Mouse (Mus musculus): ENCODE measurements around the gene Sbk1.
A peak's percentile ranks its signal among the peaks of the same experiment; 100 is the strongest.
"Not testable (repeated sequence)": the region's sequence is repeated elsewhere in the genome, so short reads cannot be mapped to it uniquely, and the experiment has no call there.

Gene Sbk1

DNA sequence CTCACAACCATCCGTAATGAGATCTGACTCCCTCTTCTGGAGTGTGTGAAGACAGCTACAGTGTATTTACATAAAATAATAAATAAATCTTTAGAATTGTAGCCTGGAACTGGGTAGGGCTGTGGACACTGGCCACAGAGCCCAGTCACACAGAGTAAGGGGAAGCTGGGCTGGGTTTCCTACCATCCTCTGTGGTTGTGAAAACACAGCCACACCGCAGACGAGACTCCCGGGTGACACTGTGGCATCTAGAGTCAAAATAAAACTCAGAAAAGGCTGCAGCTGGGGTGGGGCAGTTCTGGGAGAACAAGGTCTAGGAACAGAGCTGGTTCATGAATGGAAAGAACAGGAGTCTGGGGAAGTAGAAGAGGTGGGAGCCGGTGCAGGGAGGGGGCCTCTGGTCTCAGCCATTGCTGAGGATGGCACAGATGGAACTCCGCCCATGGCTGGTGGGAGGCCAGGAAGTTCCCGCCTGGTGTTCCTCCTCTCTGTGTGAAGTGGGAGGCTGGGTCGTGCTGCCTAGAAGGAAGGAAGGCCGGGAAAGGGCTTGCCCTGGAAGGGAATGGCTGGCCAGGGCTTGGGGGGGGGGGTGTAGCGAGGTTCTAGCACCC is 15.2 kb downstream of the Sbk1 start:
- no peak for DNase-seq (ENCODE audit: low read depth, low spot score)

DNA sequence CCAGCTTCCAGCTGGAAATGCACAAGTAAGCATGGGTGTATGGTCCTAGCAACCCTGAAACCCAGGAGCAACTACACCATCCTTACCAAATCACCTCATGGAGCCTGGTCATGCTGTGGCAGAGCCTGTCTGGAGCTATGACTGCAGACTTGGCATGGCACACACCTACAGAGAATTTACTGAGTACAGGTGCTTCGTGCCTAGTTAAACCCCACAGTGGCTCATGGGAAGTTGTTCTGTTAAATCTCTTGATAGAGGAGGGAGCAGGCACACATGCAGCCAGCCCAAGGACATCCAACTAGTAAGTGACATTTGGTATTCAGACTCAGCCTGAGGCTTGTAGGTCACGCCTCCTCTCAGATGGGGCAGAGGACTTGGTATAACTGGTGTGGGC is 15.7 kb downstream of the Sbk1 start:
- no peak for DNase-seq (ENCODE audit: low read depth, low spot score)

DNA sequence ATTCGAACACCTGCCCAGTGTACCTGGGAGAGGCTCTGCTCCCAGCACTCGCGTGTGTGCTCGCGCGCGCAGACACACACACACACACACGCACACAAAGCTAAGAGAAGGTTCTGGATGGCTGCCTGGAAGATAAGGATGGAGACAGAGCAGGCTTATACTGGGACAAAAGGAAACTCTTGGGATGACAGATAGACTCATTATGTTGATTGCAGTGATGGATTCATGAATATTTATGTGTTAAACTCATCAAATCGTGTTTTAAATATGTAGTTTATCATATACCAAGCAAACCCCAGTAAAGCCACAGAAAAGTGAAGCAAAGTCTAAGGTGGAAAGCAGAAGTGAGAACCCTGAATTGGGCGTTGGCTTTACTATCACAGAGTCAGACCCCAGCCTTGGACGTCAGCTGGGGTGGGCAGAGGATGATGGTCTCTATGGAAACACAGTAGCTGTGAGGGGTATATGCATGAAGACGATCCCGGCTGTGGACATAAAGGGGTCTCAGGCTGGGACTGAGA is 16.2 kb downstream of the Sbk1 start:
- DNase-seq (ENCODE audit: low read depth, low spot score), result no peak

DNA sequence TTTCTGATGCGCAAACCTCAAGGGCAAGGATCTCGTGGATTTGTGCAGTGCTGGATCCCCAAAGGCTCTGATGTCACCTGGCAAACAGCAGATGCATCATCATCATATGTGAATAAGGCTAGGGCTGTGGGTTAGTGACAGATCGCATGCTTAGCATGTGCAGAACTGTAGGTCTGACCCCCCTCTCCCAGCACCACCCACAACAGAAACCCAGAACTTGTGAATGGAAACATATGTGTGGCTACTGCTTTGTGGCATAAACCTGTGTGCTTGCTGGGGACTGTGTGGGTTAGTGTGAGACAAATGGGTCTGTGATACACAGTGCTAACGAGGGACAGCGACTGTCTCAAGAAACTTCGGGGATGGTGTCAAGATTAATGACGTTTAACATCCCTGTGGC is 17.0 kb downstream of the Sbk1 start:
- DNase-seq (ENCODE audit: low read depth, low spot score), result no peak

DNA sequence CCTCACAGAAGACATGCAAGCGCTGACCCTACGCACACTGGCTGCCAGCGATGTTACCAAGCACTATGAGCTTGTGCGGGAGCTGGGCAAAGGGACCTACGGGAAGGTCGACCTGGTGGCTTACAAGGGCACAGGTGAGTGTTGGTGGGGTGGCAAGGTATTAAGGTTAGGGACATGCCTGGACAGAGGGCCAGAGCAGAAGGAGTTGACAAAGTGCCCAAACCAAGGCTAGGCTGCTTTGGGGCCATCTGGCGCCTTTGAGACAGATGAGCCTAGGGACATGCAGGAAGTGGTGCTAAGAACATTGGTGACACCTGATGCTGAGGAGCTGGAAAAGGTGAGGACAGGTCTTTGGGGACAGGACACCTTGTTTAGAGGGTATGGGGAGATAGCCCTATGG is 17.5 kb downstream of the Sbk1 start:
- DNase-seq (ENCODE audit: low read depth, low spot score), result no peak

DNA sequence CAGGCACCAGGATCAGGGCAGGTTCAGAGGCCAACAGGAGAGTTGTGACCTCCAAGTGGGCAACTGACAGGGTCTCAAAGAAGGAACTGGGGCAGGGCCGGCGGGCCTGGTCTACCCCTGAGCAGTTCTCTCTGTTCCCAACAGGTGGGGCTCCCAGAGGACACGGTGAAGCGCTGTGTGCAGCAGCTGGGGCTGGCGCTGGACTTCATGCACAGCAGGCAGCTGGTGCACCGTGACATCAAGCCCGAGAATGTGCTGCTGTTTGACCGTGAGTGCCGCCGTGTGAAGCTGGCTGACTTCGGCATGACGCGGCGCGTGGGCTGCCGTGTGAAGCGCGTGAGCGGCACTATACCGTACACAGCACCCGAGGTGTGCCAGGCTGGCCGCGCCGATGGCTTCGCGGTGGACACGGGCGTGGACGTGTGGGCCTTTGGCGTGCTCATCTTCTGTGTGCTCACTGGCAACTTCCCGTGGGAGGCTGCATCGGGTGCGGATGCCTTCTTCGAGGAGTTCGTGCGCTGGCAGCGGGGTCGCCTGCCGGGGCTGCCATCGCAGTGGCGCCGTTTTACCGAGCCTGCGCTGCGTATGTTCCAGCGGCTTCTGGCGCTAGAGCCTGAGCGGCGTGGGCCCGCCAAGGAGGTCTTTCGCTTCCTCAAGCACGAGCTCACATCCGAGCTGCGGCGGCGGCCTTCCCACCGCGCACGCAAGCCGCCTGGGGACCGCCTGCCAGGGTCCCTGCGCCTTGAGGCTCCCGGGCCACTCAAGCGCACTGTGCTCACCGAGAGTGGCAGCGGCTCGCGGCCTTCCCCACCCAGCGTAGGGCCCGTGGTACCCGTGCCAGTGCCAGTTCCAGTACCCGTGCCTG is 19.5 kb downstream of the Sbk1 start:
- no peak for DNase-seq (ENCODE audit: low read depth, low spot score)

DNA sequence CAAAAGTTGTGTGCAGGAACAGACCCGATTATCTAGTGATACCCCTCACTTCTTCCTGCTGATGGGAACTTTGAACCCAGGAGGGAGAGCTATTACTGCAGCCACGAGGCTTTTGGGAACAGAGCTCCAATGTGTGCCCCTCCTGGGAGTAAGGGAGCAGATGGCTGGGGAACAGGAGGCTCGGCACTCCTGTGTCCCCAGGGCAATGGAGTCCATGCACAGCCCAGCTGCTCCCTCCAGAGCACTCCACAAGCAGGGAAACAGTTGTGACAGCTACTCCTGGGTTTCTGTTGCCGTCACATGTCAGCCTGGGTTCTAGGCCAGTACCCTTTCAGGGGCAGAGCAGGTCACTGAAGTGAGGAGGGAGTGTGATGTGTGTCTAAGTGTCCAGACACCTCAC is 20.7 kb downstream of the Sbk1 start:
- DNase-seq (ENCODE audit: low read depth, low spot score), result no peak

DNA sequence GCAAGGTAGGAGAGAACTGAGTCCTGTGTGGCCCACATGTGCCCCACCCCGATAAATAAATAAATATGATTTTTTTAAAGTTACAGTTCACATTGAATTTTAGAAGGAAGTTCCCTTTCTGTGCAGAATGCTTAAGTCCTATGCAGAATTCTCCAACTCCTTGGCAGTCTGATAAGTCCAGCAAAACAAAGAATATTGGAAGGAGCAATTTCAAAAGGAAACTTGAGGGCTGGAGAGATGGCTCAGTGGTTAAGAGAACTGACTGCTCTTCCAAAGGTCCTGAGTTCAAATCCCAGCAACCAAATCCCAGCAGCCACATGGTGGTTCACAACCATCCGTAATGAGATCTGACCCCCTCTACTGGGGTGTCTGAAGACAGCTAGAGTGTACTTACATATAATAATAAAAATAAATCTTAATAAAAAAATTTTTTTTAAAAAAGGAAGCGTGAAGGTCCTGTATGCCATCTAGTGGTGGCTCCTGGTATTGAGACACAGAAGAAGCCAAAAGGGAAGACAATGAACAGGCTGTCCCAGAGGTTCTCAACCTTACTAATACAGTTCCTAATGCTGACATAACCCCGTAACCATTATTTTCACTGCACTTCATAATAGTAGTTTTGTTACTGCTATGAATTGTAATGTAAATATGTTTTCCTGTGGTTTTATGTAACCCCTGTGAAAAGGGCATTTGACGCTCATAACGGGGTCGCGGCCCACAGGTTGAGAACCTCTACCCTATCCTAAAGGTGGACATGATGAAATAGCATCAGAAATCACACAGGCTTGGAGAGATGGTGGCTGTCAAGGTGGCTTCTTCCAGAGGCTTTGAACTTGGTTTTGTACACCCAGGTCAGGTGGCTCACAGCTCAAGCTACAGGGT is 25.4 kb downstream of the Sbk1 start:
- peak; percentile 6 for DNase-seq (ENCODE audit: low read depth, low spot score)

DNA sequence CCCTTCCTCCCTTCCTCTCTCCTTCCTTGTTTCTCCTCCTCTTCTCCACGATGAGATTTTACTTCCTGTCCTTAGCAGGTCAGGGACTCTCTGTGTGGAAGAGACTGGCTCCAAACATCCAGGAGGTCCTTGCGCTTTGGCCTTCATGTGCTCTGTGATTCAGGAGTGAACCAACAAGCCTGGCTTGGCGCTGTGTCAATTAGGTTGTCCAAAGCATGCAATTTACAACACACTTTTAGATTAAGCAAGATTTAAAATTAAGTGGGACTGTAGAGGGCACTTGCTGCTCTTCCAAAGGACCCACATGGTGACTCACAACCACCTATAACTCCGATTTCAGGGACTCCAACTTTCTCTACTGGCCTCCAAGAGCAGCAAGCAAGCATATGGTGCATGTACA is 26.4 kb downstream of the Sbk1 start:
- no peak for DNase-seq (ENCODE audit: low read depth, low spot score)

DNA sequence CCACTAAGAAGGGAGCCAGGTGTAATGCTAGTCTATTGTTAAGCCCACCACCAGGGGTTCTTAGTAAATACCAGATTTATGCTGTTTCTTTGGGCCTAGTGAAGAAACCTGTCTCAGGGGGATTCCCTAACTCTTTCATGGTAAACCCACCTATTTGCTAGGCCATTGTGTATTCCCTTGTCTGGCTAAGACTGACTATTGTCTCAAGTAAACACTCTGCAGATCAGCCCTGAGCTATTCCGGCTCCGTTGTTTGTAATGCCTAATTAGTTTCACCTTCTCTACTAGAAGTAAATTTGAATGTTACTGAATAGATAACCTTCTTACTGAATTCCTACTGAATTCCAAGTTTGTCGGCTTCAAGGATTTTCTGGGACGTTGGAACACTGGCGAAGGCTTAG is 29.4 kb downstream of the Sbk1 start:
- not testable (repeated sequence) for DNase-seq (ENCODE audit: low read depth, low spot score)

DNA sequence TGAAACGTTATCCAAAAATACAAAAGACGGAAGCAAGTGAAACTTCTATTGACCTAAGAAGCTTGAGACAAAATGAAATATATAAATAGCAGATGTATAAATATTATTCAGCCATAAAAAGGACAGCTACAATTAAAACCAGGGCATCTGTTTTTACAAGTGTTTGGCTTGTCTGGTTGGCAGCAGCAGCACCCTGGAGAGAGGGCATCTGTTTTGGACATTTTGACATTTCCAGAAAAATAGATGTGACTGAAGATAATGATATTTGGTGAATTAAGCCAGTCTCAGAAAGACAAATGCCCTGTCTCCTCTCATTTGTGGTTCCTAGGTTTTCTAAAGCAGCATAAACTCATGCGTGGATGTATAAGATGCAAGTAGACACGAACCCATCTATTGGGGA is 39.4 kb downstream of the Sbk1 start:
- DNase-seq (ENCODE audit: low read depth, low spot score), result no peak

DNA sequence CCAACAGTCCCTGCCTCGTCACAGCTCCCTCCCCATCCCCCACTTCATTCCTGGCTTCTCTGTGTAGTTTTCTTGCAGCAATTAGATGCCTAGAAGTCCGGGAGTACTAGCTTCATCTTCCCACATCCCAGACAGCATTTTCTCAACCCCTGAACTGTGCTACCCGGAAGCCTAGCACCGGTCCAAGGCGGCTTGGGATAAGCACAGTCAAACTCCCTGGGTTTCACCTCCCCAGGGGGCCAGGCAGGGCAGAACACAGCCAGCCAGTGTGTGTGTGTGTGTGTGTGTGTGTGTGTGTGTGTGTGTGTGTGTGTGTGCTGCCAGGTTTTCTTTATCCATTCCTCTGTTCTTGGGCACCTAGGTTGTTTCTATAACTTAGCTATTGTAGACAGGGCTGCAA is 40.9 kb downstream of the Sbk1 start:
- DNase-seq (ENCODE audit: low read depth, low spot score), result no peak

DNA sequence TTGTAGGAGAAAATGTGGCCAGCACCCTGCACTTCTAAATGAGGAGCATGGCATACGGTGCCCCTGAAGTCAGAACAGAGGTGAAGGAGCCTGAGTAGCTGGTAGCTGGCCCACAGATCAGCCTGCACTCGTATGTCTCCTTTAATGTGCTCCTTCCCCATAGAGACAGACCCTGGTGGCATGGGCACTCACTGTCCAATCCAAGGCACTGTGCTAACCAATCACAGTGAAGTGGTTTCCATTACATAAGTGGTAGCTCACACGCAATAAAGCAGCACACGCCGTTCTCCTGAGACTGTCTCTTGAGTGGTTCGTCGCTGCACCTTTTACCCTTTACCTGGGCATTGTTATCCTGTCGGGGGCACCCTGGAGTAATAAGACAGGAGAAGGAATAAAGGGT is 41.9 kb downstream of the Sbk1 start:
- DNase-seq (ENCODE audit: low read depth, low spot score), result no peak

DNA sequence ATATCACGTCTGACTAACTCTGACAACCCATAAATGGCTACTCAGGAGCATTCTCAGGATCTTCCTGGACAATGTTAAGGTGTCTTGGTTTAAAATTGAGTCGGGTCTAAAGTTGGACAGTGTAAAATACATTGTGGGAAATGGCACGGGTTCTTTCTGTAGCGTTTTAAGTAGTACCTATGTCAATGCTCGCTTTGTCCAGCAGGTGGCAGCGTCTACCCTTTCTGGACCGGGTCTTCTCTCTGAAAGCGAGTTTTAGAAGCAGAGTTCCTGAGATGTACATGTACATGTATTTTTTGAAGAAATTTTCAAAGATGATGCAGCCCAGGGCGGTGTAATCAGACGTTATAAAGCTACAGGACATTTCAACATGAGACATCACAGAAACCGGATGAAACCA is 51.3 kb downstream of the Sbk1 start:
- peak; percentile 47 for DNase-seq (ENCODE audit: low read depth, low spot score)

DNA sequence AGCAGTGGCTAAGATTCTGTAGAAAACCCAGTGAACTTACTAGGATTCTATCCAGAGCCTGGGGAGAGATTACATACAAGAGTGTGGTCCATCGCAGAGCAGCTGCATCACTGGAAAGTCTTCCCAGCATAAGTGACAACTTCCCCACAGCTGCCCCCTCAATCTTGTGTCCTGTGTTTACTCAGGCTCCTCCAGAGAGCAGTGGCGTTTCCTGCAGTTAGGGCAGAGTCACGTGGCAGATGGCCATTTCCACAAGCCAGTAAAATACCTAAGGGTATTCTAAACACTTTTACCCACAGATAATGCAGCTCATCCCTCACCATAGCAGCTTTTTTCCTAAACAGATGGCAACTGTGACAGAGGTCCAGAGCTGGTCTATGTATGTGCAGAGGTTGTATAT is 52.4 kb downstream of the Sbk1 start:
- no peak for DNase-seq (ENCODE audit: low read depth, low spot score)

DNA sequence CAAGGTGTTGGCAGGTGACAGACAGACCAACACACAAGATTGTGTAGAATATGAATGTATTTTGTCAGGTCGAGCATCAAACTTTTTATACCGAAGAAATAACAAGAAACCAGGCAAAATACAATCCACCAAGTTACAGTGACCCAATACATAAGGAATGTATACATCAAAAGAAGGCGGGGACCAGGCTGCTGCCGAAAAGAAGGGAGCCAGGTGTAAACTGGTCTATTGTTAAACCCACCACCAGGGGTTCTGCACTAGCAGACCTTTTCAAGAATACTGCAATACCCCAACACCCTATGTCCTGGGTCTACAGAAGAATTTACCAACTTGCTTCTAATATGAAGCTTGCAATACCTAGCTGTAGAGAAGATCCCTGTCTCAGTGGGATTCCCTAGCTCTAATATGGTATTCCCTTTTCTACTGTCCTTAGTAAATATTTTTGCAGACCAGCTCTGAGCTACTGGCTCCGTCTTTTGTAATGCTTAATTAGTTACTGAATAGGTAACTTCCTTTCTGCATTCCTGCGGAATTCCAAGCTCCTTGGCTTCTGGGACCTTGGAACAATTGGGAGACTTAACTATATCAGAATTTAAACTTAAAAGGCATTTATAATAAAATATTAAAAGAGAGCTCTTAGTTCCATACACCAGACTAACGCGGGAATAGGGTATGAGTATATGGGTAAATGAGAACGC is 53.3 kb downstream of the Sbk1 start:
- DNase-seq (ENCODE audit: low read depth, low spot score), result not testable (repeated sequence)

DNA sequence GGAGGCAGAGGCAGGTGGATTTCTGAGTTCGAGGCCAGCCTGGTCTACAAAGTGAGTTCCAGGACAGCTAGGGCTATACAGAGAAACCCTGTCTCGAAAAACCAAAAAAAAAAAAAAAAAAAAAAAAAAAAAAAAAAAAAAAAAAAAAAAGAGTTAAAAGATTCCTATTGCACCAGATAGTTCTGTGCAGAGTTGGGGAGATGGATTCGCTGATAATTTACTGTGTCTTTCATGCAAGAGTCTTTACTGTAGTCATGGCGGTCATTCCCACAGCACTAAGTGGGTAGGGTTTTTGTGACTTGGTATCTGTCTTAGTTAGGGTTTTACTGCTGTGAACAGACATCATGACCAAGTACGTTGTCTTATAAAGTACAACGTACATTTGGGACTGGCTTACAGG is 56.4 kb downstream of the Sbk1 start:
- DNase-seq (ENCODE audit: low read depth, low spot score), result not testable (repeated sequence)

DNA sequence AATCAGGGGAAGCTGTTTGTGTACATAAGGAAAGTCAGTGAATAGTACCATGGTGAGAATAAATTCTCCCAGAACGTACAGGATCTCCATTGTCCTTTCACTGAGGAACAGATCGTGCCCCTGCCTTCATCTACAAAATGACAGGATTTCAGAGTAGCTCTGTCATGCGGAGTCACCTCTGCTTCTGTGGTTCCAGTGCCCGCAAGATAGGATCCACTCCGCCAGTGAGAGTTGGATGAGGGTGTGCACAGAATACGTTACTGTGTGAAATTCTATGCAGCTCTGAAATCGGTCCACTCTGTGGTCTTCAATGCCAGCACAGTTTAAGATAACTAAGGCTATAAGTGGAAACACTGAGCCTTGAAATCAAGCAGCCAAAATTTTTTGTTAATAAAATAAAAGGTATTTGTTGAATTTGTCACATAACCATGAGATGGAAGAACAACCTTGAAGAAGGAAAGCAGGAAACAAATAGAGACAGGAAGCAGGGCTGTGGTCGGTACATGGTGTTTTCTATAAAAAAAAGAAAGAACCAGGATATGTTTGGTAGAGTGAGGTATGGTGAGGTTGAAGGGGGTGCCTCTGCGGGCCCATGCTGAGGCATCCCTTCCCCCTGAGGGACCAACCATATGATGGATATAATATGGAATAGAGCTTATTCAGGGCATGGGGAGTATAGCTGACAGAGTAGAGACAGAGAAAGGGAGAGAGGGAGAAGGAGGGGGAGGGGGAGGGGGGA is 57.7 kb downstream of the Sbk1 start:
- no peak for DNase-seq (ENCODE audit: low read depth, low spot score)

DNA sequence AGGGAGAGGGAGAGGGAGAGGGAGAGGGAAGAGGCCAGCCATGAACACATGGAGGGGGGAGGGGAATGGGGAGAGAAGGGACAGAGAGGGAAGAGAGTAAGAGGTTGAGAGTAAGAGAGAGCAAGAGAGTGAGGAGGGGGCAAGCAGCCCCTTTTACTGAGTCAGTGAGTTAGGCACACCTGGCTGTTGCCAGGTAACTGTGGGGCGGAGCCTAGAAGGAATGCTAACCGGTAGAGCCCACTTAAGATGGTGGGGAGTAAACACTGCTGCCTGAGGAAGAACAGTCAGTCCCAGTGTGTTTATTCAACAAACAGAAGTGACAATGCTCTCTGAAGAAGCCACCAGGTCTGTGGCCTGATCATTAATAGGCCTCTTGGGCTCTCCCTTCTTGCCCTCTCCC is 58.3 kb downstream of the Sbk1 start:
- no peak for DNase-seq (ENCODE audit: low read depth, low spot score)

DNA sequence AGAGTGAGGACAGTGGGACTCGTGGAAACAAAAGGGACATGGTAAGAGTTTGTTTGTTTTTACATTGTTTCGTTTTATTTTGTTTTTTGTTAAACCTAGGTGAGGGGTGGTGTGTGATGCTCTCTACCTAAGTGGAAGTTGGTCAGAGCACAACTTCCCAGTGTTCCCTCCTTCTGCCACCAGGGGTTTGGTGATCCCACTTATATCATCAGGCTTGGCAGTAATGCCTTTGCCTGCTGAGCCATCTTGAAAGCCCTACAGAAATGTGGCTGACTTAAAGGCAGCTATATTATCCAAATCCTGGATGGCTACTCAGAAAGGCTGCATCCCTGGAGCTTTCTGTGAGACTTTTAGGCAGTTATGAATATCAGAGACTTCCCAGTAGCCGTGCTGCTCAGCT is 60.3 kb downstream of the Sbk1 start:
- DNase-seq (ENCODE audit: low read depth, low spot score), result no peak

DNA sequence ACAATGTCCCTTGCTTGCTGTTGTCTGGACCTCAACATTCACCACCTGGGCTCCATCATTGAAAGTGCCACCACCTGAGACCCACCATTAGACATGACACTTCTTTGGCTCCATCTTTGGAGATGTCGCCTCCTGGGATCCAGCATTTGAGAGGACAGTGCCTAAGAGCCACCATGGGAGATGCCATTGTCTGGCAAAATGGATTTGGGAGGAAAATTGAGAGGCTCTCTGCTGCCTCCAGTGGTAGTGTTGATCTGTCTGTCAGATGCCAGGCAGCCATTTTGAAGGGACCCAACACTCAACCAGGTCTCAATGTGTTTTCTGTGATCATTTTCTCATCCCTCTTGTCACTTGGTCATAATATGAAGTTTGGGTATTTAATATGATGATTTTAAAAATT is 63.1 kb downstream of the Sbk1 start:
- no peak for DNase-seq (ENCODE audit: low read depth, low spot score)
